Mouse (Mus musculus) kidney, adult 2 months (tissue): Measurements from ENCODE around the gene Fbxo42.

Experiments used
- CTCF ChIP-seq: fragments of 200-500 bp; conservative IDR thresholded peaks from 2 replicates; pipeline ENCODE4 v1.5.1; 2011; ENCODE audit warnings: low read depth, mild to moderate bottlenecking, control low read depth, low read length, moderate library complexity, mixed read lengths; ENCODE audit not compliant: insufficient read depth, insufficient read length
- POLR2A ChIP-seq: fragments of 200-500 bp; IDR thresholded peaks from one replicate; pipeline ENCODE4 v1.6.1; 2011; ENCODE audit warnings: low read depth, low read length, control low read depth

GRCm38 (mm10) chr4:141246089-141246997, 98.6 kb downstream of the Fbxo42 start:
- TF ChIP-seq CTCF = no peak
- no peak for TF ChIP-seq POLR2A
